Mouse (Mus musculus) embryo, embryonic 10.5 days (tissue): ENCODE measurements at regions not wholly inside any gene's neighbourhood (a gene's known extent, or its start where the extent isn't known, plus 50 kb on each side); places are given as distances from the start of the nearest gene placed in this dataset.

Experiments
- DNase-seq: peaks from one replicate; pipeline ENCODE4 v3.0.0-alpha.2; 2015; ENCODE audit warnings: low spot score

GRCm38 (mm10) chr4:82234443-82234842 is 471.1 kb downstream of the Nfib start:
- DNase-seq = no peak

- no peak for DNase-seq
Observed at GRCm38 (mm10) chr4:82226197-82227119, 479.1 kb downstream of the Nfib start.

GRCm38 (mm10) chr4:82220724-82221123 is 484.8 kb downstream of the Nfib start:
- peak; percentile 63 for DNase-seq

GRCm38 (mm10) chr4:82220120-82220714 is 485.3 kb downstream of the Nfib start:
- DNase-seq = peak; percentile 32

- DNase-seq = no peak
Observed at GRCm38 (mm10) chr4:82218616-82219015, 486.9 kb downstream of the Nfib start.

GRCm38 (mm10) chr4:82207031-82207430 is 498.5 kb downstream of the Nfib start:
- DNase-seq = no peak

- no peak for DNase-seq
Observed at GRCm38 (mm10) chr4:82200306-82200705, 505.2 kb downstream of the Nfib start.

GRCm38 (mm10) chr4:82199118-82199517 is 506.4 kb downstream of the Nfib start:
- DNase-seq = no peak

GRCm38 (mm10) chr4:82197611-82198010 is 507.9 kb downstream of the Nfib start:
- no peak for DNase-seq

GRCm38 (mm10) chr4:82196024-82196647 is 509.4 kb downstream of the Nfib start:
- peak; percentile 38 for DNase-seq

GRCm38 (mm10) chr4:82193905-82194304 is 511.6 kb downstream of the Nfib start:
- DNase-seq = no peak

GRCm38 (mm10) chr4:82186892-82187291 is 518.7 kb downstream of the Nfib start:
- DNase-seq = no peak

- DNase-seq = no peak
Observed at GRCm38 (mm10) chr4:82183974-82184373, 521.6 kb downstream of the Nfib start.

- DNase-seq = no peak
Observed at GRCm38 (mm10) chr4:82178112-82178511, 527.4 kb downstream of the Nfib start.

GRCm38 (mm10) chr4:82176723-82177122 is 528.8 kb downstream of the Nfib start:
- no peak for DNase-seq

GRCm38 (mm10) chr4:82173461-82174085 is 532.0 kb downstream of the Nfib start:
- DNase-seq = no peak

- no peak for DNase-seq
Observed at GRCm38 (mm10) chr4:82170930-82171329, 534.6 kb downstream of the Nfib start.

GRCm38 (mm10) chr4:82168032-82168431 is 537.5 kb downstream of the Nfib start:
- DNase-seq = no peak

- no peak for DNase-seq
Observed at GRCm38 (mm10) chr4:82167396-82167795, 538.2 kb downstream of the Nfib start.

GRCm38 (mm10) chr4:82166826-82167225 is 538.7 kb downstream of the Nfib start:
- DNase-seq = no peak

GRCm38 (mm10) chr4:82166087-82166486 is 539.5 kb downstream of the Nfib start:
- no peak for DNase-seq

GRCm38 (mm10) chr4:82164058-82164457 is 541.5 kb downstream of the Nfib start:
- DNase-seq = no peak
